Mouse (Mus musculus) megakaryocyte progenitor cell, adult 5-6 weeks (primary cell): ENCODE results near the gene Metap2. TPM values are rescaled to one million over a fixed set of nuclear protein-coding genes. Genes with fewer than 3 reads are reported as not detected.
A peak's percentile ranks its signal among the peaks of the same experiment; 100 is the strongest.

ENCODE experiments used
- ATAC-seq: replicated peaks from 2 replicates; pipeline ENCODE4 v1.8.0; 2016; ENCODE audit warnings: mild to moderate bottlenecking, moderate TSS enrichment, inconsistent platforms; ENCODE audit not compliant: poor library complexity
- total RNA-seq, 2 experiments: library from RNA; stranded (forward) in 1 of 2; stranded (reverse) in 1 of 2; fragments of 157-497, 149-512 nt in 1 of 2; fragments of 200-1000 nt in 1 of 2; gene quantifications; 2 replicates each; pipeline versions ENCODE4 v1.2.3 to v1.2.4; 2015 to 2017

Gene Metap2
- 379 and 381 TPM in 2 replicates for total RNA-seq (2015)
- total RNA-seq (2017), result 286 and 389 TPM in 2 replicates

- peak; percentile 78 for ATAC-seq
These were observed at the start of gene Metap2 for GRCm38 (mm10) chr10:93897043-93897646. Gene Metap2 (minus strand): TSS chr10:93897093.

GRCm38 (mm10) chr10:93945843-93946499 is 49.1 kb upstream of the Metap2 start:
- ATAC-seq, result peak; percentile 30

GRCm38 (mm10) chr10:93945364-93945763 is 48.5 kb upstream of the Metap2 start:
- peak; percentile 33; the same call in 1 of the 2 replicates for ATAC-seq

DNA sequence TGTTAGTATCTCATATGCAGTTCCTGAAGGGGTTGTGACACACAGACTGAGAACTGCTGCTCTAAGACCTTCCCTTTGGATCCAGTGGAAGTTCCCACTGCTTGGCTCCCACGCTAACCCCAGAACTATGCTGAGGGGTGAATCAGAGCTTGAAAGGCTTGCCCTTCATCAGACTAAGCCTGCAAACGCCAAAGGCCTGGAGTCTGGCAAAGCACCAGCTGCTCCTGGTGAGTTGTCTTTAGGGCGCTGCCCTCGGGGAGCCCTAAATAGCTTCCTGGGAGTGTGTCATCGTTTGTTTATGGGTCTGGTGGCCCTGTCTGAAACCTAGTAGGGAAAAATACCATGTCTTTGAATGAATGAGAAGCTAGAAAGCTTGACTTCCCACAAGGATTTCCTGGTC is 47.3 kb upstream of the Metap2 start:
- ATAC-seq, result no peak

DNA sequence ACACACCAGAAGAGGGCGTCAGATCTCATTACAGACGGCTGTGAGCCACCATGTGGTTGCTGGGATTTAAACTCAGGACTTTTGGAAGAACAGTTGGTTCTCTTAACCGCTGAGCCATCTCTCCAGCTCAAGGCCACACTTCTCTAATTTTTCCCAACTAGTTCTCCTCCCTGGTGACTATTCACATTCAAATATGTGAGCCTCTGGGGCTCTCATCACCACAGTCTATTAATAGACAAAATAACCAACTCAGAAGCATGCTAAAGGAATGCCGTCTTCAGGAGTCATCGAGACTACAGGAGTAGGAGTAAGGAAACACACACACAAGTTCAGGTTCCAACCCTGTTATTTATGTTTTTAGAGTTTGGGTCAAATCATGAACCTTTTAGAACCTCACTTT is 43.4 kb upstream of the Metap2 start:
- ATAC-seq, result no peak

DNA sequence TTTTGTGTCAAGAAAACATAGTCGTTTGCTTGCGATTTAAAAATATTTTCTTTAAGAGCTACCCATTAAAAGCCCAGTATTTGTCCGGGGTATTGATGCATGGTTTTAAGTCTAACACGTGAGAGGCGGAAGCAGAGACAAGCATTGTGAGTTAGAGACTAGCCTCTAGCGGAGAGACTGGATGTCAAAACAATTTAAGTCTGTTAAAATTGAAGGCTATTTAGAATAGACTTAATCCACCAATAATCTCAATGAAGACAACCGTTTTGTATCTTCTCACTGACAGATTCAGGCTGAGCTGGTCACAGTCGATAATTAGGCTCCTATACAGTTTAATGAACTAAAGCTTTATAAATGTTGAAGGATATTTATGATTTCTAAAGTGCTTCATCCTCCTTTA is 42.8 kb upstream of the Metap2 start:
- no peak for ATAC-seq

- ATAC-seq, result no peak
These were observed 42.0 kb upstream of the Metap2 start for GRCm38 (mm10) chr10:93938844-93939271.

GRCm38 (mm10) chr10:93933980-93934379 is 37.1 kb upstream of the Metap2 start:
- no peak for ATAC-seq

DNA sequence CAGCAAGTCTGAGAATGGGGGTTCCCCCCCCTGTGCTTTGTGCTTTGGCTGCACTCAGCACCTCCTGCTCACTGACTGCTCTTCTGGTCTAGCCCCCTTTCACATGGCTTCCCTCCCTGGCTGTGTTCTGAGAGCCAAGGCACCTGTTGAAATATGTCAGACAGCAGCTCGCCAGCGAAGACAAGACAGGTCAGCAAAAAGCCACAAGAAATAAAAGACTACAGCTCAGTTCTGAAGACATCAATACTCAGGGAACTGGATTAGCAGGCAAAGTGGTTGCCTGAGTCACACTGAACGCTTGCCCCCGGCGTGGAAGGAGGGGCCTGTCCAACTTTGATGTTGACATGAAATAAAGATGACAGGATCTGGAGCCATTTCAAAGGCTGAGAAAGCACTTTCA is 36.0 kb upstream of the Metap2 start:
- ATAC-seq, result no peak

- ATAC-seq, result no peak
These were observed 35.1 kb upstream of the Metap2 start for GRCm38 (mm10) chr10:93932020-93932419.

DNA sequence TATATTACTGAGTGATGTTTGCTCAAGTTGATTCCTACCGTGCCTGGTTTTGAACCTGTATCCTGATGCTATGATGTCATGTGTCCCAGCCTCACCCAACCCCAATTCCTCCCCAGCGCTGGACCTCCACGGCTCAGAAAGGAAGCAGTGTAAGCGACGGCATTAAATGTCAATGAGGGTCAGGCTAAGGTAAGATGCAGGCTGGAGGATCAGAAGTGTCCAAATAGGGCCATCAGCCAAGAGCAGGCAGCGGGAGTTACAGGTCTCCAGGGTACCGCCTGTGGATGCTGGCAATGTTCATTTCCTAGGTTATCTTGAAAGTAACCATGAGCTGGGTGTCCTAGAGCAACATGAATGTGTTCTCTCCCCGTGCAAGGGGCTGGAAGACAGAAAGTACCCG is 34.5 kb upstream of the Metap2 start:
- no peak for ATAC-seq

DNA sequence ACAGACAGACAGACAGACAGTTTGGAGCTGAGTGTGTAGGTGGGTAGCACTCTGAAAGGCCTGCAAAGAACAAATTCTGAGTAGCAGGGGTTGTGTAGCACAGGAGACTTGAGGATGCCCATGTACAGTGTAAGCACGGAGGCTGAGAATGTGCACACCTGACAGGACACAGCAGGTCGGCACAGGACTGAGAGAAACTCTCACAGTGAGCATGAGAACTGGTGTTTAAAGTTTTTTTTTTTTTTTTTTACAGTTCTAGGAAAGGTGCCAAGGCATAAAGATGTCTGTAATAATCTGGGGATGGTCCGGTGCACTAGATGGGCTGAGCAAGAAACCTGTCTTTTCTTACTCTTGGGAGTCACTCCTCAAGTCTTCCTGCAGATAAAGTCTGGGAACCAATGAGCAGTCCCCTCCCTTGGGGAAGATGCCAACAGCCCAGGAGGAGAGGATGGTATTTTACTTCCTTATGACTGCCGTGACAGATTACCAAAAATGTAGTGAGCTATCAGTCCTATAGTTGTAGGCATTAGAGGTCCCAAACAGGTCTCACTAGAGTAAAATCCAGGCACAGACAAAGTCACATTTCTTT is 33.4 kb upstream of the Metap2 start:
- ATAC-seq, result 0 out of 2 replicates have a peak, but pooled peaks have one; percentile 26

DNA sequence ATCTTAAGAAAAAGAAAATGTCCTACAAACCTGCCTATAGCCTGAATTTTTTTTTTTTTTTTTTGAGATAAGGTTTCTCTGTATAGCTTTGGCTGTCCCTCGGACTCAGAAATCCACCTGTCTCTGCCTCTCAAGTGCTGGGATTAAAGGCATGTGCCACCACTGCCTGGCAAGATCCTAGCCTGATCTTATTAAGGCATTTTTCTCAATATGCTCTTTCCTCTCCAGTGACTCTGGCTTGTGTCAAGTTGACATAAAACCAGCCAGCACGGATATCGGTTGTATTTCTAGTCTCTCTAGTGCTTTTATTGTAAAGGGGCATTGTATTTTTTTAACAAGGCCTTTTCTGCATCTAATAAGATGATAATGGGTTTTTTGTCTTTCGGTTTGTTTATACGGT is 27.8 kb upstream of the Metap2 start:
- ATAC-seq, result no peak

DNA sequence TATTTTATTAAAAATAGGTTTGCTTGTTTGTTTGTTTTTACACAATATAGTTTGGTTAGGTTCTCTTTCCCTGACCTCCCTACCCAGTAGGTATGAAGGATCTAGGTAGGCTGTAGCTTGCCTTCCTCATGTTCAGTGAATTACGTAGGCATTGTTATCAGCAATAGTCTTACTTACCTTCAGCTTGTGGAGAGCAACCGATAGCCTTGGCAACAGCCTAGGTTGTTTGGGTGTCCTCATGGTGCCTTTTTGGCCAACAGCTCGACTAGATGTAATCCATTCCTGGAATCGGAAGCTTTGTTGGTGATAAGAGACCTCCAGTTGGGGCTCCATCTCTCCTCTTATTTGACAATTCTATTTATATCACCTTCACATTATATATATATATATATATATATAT is 24.3 kb upstream of the Metap2 start:
- peak; percentile 63 for ATAC-seq

- ATAC-seq, result no peak
These were observed 22.3 kb upstream of the Metap2 start for GRCm38 (mm10) chr10:93919227-93919626.

GRCm38 (mm10) chr10:93918701-93919100 is 21.8 kb upstream of the Metap2 start:
- ATAC-seq, result peak; percentile 13; the same call in 1 of the 2 replicates

DNA sequence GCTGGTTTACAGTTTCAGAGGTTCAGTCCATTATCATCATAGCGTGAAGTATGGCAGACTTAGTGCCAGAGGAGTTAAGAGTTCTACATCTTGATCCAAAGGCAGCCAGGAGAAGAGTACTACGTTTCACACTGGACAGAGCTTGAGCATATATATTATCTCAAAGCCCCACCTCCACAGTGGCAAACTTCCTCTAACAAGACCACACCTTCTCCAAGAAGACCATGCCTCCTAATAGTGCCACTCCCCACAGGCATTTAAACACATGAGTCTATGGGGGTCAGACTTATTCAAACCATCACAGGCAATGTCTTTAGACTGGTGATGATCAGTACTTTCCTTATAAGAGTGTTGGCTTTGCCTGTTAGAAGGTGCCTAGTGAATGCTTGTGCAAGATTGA is 21.2 kb upstream of the Metap2 start:
- peak; percentile 64 for ATAC-seq

- ATAC-seq, result no peak
These were observed 19.9 kb upstream of the Metap2 start for GRCm38 (mm10) chr10:93916778-93917177.

GRCm38 (mm10) chr10:93915531-93916275 is 18.8 kb upstream of the Metap2 start:
- no peak for ATAC-seq

GRCm38 (mm10) chr10:93913525-93913924 is 16.6 kb upstream of the Metap2 start:
- no peak for ATAC-seq

GRCm38 (mm10) chr10:93912917-93913316 is 16.0 kb upstream of the Metap2 start:
- 0 out of 2 replicates have a peak, but pooled peaks have one; percentile 21 for ATAC-seq
